Mouse (Mus musculus) olfactory bulb, adult 2 months (tissue): ENCODE results near the gene Mapkap1.

Experiments used
- CTCF ChIP-seq: fragments of 200-500 bp; IDR thresholded peaks from 2 replicates; pipeline ENCODE4 v1.5.1; 2012; ENCODE audit warnings: low read depth, mild to moderate bottlenecking, low read length, moderate library complexity; ENCODE audit not compliant: insufficient read depth
- POLR2A ChIP-seq: fragments of 200-500 bp; IDR thresholded peaks from 2 replicates; pipeline ENCODE4 v1.6.1; 2012; ENCODE audit warnings: mild to moderate bottlenecking, low read depth, low read length, moderate library complexity; ENCODE audit not compliant: insufficient read depth

DNA sequence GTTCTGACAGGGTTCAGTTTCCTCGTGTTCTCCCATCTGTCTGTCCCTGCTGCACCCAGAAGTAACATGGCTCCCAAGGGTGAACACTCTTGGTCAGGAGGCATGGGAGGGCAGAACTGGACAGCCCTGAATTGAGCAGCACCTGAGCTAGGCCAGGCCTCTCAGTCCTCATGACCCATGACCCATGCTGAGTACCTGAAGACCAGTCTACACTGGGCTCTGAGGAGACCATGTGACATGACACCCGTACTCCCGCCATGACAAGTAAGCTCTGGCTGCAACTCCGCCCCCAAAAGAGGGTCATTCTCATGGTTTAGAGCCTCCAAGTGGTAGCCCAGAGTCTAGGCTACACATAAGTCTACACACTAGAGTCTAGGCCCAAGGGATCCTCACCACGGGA lies 233.2 kb downstream of the Mapkap1 start:
- no peak for TF ChIP-seq CTCF
- no peak for TF ChIP-seq POLR2A
